Comparison of ENCODE assay signal across 8 mouse cellular contexts in genomic region chr9:107985131-107986119, GRCm38 (mm10). TPM values are rescaled to one million over a fixed set of nuclear protein-coding genes. Genes with fewer than 3 reads are reported as not detected.
DNase-seq lines count a peak whose midpoint lies in the region; ATAC-seq and TF ChIP-seq lines count a peak whose summit lies in the region.

Inka1 (minus strand) TSS chr9:107985879.

- peak; percentile 22 for ATAC-seq in G1E (ENCODE audit: extremely low read depth, insufficient number of reproducible peaks, low FRiP score, poor library complexity, severe bottlenecking)
- peak; percentile 78 for ATAC-seq in forebrain, embryonic 16.5 days
- peak; percentile 65 for ATAC-seq in lung, embryonic 15.5 days (ENCODE audit: borderline replicate concordance, extremely low read depth, low FRiP score, low TSS enrichment)

- TF ChIP-seq POLR2A in olfactory bulb, adult 2 months (IDR thresholded peaks at IDR 0.05; ENCODE audit: insufficient read depth, low read depth, low read length), result peak; percentile 34; the same call in 1 of the 2 replicates
- TF ChIP-seq POLR2A in thymus, adult 2 months (IDR thresholded peaks at IDR 0.05; ENCODE audit: control insufficient read depth, extremely low read depth, insufficient read depth, low read length, poor library complexity), result peak; percentile 36; the same call in 1 of the 2 replicates

- under 1% methylated on average over 58 of the region's 58 CpGs for WGBS in forebrain, embryonic 16.5 days
- WGBS in lung, embryonic 15.5 days, result under 1% methylated on average over 58 of the region's 58 CpGs
- WGBS in olfactory bulb, adult 2 months, result 4% methylated on average over 58 of the region's 58 CpGs
- WGBS in thymus, adult 2 months, result under 1% methylated on average over 58 of the region's 58 CpGs

- peak; percentile 68 for DNase-seq in G1E (ENCODE audit: low spot score)
- DNase-seq in cerebellum, adult 18-20 months, result peak; percentile 69 to 72
- peak; percentile 87 for DNase-seq in heart, postnatal 25 days (ENCODE audit: low spot score)
- peak; percentile 68 to 73 for DNase-seq in layer of hippocampus, adult 2 months (ENCODE audit: low spot score in 2 of 2)
- DNase-seq in thymus, adult 2 months, result peak; percentile 94

- no peaks in the 10 kb centered on the region for H3K27me3 ChIP-seq in G1E (ENCODE audit: insufficient read depth, low read length)
- H3K27me3 ChIP-seq in forebrain, embryonic 16.5 days (replicated peaks; ENCODE audit: control insufficient read depth, insufficient read depth, low read length), result 0 out of 2 replicates have a peak, but pooled peaks cover 3% of the 10 kb centered on the region
- no peaks in the 10 kb centered on the region for H3K27me3 ChIP-seq in lung, embryonic 15.5 days
- H3K27me3 ChIP-seq in thymus, adult 2 months (ENCODE audit: control insufficient read depth, insufficient read depth, low read length), result no peaks in the 10 kb centered on the region

- peak within 1 kb of the TSS; percentile 86 for H3K4me2 ChIP-seq in forebrain, embryonic 16.5 days (ENCODE audit: low read length)
- H3K4me2 ChIP-seq in lung, embryonic 15.5 days, result peak within 1 kb of the TSS; percentile 88

- H3K4me1 ChIP-seq in G1E (ENCODE audit: insufficient read depth, low read depth, low read length), result peaks cover 79% of the 10 kb centered on the region
- H3K4me1 ChIP-seq in forebrain, embryonic 16.5 days (replicated peaks; ENCODE audit: control insufficient read depth, insufficient read depth, low read length), result peaks cover 14% of the 10 kb centered on the region
- peaks cover 52% of the 10 kb centered on the region for H3K4me1 ChIP-seq in lung, embryonic 15.5 days
- peaks cover 39% of the 10 kb centered on the region for H3K4me1 ChIP-seq in olfactory bulb, adult 2 months (ENCODE audit: control insufficient read depth, insufficient read depth, low read length)
- H3K4me1 ChIP-seq in thymus, adult 2 months (replicated peaks; ENCODE audit: control insufficient read depth, insufficient read depth, low read length), result peaks cover 50% of the 10 kb centered on the region

- TF ChIP-seq CTCF in G1E (IDR thresholded peaks at IDR 0.05; ENCODE audit: low read depth, low read length), result no peak
- TF ChIP-seq CTCF in layer of hippocampus, adult 2 months (conservative IDR thresholded peaks at IDR 0.05), result peak; percentile 42
- no peak for TF ChIP-seq CTCF in olfactory bulb, adult 2 months (IDR thresholded peaks at IDR 0.05; ENCODE audit: insufficient read depth, low read depth, low read length)
- TF ChIP-seq CTCF in thymus, adult 2 months (IDR thresholded peaks at IDR 0.05; ENCODE audit: borderline replicate concordance, control insufficient read depth, extremely low read depth, insufficient read depth, low read length, poor library complexity), result peak; percentile 51; the same call in 1 of the 2 replicates

- H3K27ac ChIP-seq in forebrain, embryonic 16.5 days (ENCODE audit: low read length), result no peak within 1 kb of the TSS; the same call in 1 of the 2 replicates
- peak within 1 kb of the TSS; percentile 96 for H3K27ac ChIP-seq in layer of hippocampus, adult 2 months
- peak within 1 kb of the TSS; percentile 100 for H3K27ac ChIP-seq in lung, embryonic 15.5 days
- 0 out of 2 replicates have a peak within 1 kb of the TSS, but pooled peaks have one; percentile 2 for H3K27ac ChIP-seq in olfactory bulb, adult 2 months (ENCODE audit: insufficient read depth, low read depth, low read length)
- no peak within 1 kb of the TSS for H3K27ac ChIP-seq in thymus, adult 2 months (ENCODE audit: control insufficient read depth, insufficient read depth, low read length)

- H3K9me3 ChIP-seq in G1E (replicated peaks), result no peaks in the 10 kb centered on the region
- no peaks in the 10 kb centered on the region for H3K9me3 ChIP-seq in forebrain, embryonic 16.5 days (ENCODE audit: control insufficient read depth, low read length)
- H3K9me3 ChIP-seq in lung, embryonic 15.5 days, result no peaks in the 10 kb centered on the region

- H3K36me3 ChIP-seq in G1E (replicated peaks), result peaks cover 46% of the 10 kb centered on the region
- H3K36me3 ChIP-seq in forebrain, embryonic 16.5 days (ENCODE audit: control insufficient read depth, insufficient read depth), result no peaks in the 10 kb centered on the region
- no peaks in the 10 kb centered on the region for H3K36me3 ChIP-seq in lung, embryonic 15.5 days
- H3K36me3 ChIP-seq in thymus, adult 2 months (ENCODE audit: control insufficient read depth, insufficient read depth, low read length), result no peaks in the 10 kb centered on the region

- intact Hi-C loops in heart, postnatal 25 days (cut with DNase I), result loop anchor here (1.0 kb wide), 1 partner anchor 22 kb away; no protein-coding TSS in a partner anchor

- H3K9ac ChIP-seq in forebrain, embryonic 16.5 days (replicated peaks; ENCODE audit: low read depth, low read length), result peak within 1 kb of the TSS; percentile 67
- peak within 1 kb of the TSS; percentile 67 for H3K9ac ChIP-seq in lung, embryonic 15.5 days

- H3K4me3 ChIP-seq in G1E (ENCODE audit: low read depth, low read length), result peak within 1 kb of the TSS; percentile 83
- peak within 1 kb of the TSS; percentile 75 for H3K4me3 ChIP-seq in forebrain, embryonic 16.5 days (replicated peaks; ENCODE audit: low read length)
- peak within 1 kb of the TSS; percentile 81 for H3K4me3 ChIP-seq in layer of hippocampus, adult 2 months
- peak within 1 kb of the TSS; percentile 66 for H3K4me3 ChIP-seq in lung, embryonic 15.5 days
- H3K4me3 ChIP-seq in olfactory bulb, adult 2 months (ENCODE audit: insufficient read depth, low read depth, low read length), result peak within 1 kb of the TSS; percentile 64
- H3K4me3 ChIP-seq in thymus, adult 2 months (ENCODE audit: control insufficient read depth, insufficient read depth, low read length), result peak within 1 kb of the TSS; percentile 54

RNA-seq across cellular contexts. Expression of gene Inka1, which starts in this region (rescaled TPM):
- total RNA-seq in G1E (2014; fragmentation: Nextera tagmentation) (24.6 and 28.1 TPM in 2 replicates), G1E (2017) (74.4 and 83.2 TPM in 2 replicates)
- 75.6 and 81.1 TPM in 2 replicates for polyA plus RNA-seq in G1E (2012)
- polyA plus RNA-seq in forebrain, embryonic 16.5 days (2015; fragmentation: Nextera tagmentation; extraction: Ambion mirVana), result 12.8 and 14.2 TPM in 2 replicates
- 10 to 100 TPM in 1 of 2 experiments, 1 to 10 TPM in 1; 9.9 to 11.1 TPM for total RNA-seq in heart, postnatal 25 days (2021)
- 10 to 100 TPM in 1 of 2 experiments, 1 to 10 TPM in 1; 9.7 to 10.8 TPM for total RNA-seq in layer of hippocampus, adult 2 months (2021)
- 68.7 and 76.6 TPM in 2 replicates for polyA plus RNA-seq in lung, embryonic 15.5 days (2015; fragmentation: Nextera tagmentation; extraction: Ambion mirVana)
- polyA plus RNA-seq in olfactory bulb, adult 2 months (2012; ENCODE audit: insufficient read depth, insufficient read length, low replicate concordance, missing spikeins), result not detected in 2 replicates
- 10.5 and 14.8 TPM in 2 replicates for polyA plus RNA-seq in thymus, adult 2 months (2012; rRNA removed)

Comparison
In these comparisons a context has a peak if more than half of its experiments do, and no peak if none do; other contexts are left out.
1. RNA of gene Inka1 (polyA plus RNA-seq): 75.6 to 81.1 TPM in G1E, 68.7 to 76.6 TPM in lung, embryonic 15.5 days, 10.5 to 14.8 TPM in thymus, adult 2 months and 12.8 to 14.2 TPM in forebrain, embryonic 16.5 days; not detected in olfactory bulb, adult 2 months; every median in the first group is over 10 times any median in the second.
2. ATAC-seq: peak in every context shown above with its lines; median percentile 78 in forebrain, embryonic 16.5 days; 65 in lung, embryonic 15.5 days; 22 in G1E.
3. CTCF ChIP-seq: peak in layer of hippocampus, adult 2 months (single experiment) and thymus, adult 2 months (single experiment); none in G1E (single experiment) and olfactory bulb, adult 2 months (single experiment).
4. H3K27ac ChIP-seq: peak in layer of hippocampus, adult 2 months (single experiment), lung, embryonic 15.5 days (single experiment) and olfactory bulb, adult 2 months (single experiment); none in forebrain, embryonic 16.5 days (single experiment) and thymus, adult 2 months (single experiment).
5. Peak in every context shown above with its lines, with median percentiles within 50 percentile points of each other: DNase-seq and H3K4me3 ChIP-seq.